Mouse (Mus musculus) mouse trophoblast stem cell (cell line): ENCODE results near the gene Rab29.
"Not testable (repeated sequence)": the region's sequence is repeated elsewhere in the genome, so short reads cannot be mapped to it uniquely, and the experiment has no call there.

ENCODE experiments used
- in situ Hi-C, 2 experiments: fragments of 300-500 bp; cut with MseI, MboI; formaldehyde crosslinking; loops; 2 replicates in 1 of 2; 3 replicates in 1 of 2; pipeline ENCODE4 v1.15.1; 2025

Gene Rab29

DNA sequence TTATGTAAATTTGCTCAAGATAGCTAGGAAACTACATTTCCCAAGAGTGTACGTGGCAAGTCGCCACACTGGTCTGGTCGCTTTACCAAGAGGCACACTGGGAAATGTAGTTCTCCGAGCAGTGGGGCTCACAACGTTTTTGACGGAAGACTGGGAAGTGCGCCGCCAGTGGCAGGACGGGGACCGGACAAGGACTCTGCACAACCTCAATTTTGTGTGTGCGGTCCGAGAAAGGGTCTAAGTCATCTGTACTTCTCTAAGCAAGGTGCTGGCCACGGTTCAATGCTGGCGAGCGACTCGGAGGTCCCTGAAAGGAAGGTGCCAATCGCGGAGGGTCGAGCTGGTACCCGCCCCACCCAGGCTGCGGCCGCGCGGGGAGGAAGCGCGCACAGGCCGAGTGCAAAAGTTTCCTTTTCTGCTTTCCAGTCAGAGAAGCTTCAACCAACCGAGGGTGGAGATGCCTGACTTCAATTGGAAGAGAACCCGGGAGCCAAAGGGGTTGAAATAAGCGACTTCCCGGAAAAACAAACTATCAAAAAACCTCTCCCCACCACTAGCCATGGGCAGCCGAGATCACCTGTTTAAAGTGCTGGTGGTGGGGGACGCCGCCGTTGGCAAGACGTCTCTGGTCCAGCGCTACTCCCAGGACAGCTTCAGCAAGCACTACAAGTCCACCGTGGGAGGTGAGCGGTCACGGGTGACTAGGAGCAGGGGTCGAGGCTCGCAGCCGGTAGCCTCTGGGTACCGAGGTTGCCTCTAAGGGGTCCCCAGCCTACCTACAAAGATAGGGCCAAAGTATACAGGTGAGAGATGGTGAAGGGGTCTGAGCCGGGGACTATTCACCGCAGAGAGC, at the start of gene Rab29:
Rab29 (plus strand) TSS at position 132 of the 853 bp plus-strand sequence.
- in situ Hi-C loops = no loop called here

DNA sequence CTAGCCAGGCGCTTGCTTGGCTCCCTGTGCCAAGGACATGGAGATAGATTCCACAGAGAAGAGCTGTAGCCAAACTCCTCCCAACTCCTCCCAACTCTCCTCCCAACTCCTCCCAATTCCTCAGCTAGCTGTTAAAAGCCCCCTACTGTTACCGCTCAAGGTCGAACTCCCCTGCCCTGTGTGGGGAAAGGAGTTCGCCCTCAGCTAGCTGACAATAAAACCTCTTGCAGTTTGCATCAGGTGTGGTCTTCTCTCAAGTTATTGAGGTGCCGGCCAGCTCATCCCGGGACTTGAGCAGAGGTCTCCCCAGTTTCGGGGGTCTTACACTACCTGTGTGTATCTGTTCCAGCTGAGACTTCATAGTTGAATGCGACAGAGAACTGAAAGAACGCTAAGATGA, 46.7 kb upstream of the Rab29 start:
- in situ Hi-C loops = not testable (repeated sequence)

DNA sequence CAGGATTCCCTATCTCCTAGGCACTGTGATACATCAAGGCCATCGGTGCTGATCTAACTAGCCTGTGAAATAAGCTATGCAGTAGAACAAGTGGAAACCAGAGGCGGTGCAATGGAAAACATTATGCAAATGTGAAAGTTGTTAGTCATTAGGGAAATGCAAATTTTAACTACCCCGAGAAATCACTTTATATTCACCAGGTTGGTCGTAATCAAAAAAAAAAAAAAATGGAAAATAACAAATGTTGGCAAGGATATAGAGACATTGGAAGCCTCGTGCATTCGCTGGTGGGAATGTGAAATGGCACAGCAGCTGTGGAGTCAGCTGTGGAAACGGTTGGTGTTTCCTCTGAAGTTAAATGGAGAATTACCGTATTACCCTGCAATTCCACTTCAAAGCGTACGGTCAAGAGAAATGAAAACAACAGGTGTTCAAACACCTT, 46.1 kb upstream of the Rab29 start:
- in situ Hi-C loops = no loop called here

DNA sequence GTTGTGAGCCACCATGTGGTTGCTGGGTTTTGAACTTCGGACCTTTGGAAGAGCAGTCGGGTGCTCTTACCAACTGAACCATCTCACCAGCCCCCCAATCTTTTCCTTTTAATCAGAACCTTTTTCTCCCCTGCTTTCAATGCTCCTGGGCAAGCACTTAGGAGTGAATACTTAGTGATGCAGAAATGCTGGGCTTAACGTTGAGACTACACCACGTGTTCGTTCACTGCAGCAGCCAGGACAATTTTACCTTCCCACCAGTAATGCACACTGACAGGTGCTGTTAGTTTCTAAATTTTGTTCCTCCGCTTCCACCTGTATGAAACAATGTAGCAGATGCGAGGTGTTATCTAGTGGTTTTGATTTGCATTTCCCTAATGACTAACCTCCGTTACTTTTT, 44.7 kb upstream of the Rab29 start:
- in situ Hi-C loops = no loop called here

DNA sequence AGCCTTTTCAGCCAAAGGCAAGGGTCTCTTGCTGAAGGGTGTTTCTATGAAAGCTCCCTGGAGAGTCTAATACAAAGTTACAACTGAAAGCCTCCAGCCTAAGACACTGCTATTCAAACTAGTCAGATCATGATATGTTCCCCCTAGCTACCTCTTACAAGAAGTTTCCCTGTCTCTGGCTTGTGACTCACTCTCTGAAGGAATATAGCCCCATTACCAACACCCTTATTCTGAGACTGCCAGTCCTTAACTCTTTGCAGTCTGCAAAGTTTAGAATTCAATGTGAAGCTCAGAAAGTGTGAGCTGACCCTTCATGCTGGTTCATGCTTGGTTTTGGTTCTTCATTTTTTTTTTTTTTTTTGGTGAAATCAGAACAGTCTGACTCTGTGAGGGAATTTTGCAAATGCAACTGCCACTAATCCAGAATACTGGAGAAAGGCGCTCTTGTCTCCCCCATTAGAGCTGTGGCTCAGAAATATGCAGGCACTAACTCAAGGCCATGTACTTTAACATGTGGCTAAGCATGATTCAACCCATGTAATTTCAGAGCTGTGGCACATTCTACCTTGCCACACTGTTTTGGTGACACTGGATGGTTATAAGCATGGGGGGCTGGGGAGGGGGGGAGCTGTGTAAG, 44.0 kb upstream of the Rab29 start:
- in situ Hi-C loops = no loop called here

DNA sequence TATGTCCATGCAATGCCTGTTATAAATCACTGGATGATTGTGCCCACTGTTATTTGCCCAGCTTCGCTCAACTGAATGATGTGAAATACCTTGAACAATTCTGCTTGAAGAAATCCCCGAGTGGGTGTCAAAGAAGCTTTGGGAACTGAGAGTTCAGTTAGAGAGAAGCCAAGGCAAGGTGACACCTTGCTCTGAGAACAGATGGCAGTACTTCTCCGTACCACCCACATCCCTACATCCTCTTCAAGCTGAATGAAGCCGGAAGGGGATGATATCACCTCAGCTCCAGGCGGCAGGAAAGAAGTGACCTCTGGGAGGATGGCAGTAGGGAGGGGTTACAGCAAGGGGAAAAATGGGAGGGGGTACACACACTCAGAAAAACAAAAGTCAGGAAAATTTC, 43.5 kb upstream of the Rab29 start:
- in situ Hi-C loops = no loop called here

DNA sequence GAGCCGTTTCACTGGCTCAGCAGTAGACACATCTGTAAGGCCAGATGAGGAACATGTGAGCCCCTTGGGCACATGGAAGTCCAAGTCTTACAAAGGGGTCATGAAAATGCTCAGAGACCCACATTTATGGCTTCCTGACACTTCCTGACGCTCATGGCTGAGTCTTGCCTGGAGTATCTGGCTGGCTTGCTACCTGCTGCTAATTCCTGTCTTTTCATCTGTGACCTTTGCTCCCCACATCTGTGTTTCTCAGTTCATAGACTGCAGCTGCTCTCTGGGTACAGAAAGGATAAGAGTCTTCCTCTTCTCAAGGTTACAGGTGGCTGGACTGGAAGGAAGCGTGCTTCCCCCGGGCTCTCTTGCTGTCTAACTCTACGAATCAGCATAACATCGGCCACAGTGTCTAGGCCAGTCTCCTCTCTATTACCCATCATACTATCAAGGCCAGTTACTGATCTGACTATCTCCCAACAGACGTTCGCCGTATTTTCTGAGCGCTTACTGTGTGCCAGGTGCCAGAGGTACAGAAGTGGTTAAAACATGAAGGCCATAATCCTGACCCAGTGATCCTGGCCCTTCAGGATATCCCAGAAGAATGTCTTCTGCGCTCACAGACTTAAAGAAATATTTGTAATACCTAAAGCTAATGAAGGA, 42.4 kb upstream of the Rab29 start:
- in situ Hi-C loops = no loop called here

DNA sequence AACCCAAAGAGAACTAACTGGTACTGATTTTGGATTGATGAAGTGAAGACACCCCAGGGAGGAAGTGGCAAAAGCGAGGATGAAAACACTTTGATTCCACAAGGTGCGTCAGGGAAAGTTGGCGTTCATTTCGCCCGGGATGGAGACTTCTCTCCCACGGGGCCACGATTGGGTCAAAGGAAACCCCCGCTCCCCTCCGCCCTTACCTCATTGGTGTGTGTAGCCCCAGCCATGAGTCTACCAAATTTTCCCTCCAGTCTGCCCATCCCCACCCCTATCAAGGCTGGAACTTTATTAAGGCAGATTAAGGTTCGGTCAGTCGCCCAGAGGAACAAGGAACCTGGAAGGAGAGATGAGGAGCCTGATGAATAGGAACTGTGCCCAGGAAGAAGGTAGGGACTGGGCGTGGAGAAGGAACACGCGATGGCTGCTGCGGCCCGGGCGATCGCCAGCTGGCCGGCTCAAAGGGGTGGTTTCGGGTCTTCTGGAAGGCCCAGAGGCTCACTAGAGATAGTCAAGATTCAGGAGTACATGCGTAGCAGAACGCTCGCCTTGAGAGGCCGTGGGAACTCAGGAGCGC, 39.7 kb upstream of the Rab29 start, which contains the start of gene Slc41a1:
Slc41a1 (plus strand) TSS at position 287 of the 580 bp plus-strand sequence.
- in situ Hi-C loops = no loop called here

DNA sequence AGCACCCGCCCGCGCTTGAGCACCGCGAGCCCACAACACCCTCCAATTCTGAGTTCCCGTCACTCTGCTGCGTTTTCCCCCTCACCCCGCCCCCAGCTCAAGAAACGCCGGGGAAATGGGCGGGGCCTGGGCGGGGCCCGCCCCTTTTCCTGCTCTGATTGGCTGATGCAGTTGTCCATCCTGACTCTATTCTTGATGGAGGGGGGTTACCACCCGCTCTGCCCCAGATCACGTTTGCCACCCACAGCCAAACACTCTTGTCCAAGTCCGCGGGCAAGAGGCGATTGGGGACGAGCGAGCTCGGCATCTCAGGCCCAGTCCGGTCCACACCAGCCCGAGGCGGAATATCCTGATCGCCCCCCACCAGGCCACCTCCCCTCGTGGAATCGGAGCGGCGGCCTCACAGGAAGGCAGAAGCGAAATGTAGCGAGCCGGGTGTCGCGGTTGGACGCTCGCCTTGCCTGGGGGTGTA, 39.2 kb upstream of the Rab29 start:
- in situ Hi-C loops = no loop called here

DNA sequence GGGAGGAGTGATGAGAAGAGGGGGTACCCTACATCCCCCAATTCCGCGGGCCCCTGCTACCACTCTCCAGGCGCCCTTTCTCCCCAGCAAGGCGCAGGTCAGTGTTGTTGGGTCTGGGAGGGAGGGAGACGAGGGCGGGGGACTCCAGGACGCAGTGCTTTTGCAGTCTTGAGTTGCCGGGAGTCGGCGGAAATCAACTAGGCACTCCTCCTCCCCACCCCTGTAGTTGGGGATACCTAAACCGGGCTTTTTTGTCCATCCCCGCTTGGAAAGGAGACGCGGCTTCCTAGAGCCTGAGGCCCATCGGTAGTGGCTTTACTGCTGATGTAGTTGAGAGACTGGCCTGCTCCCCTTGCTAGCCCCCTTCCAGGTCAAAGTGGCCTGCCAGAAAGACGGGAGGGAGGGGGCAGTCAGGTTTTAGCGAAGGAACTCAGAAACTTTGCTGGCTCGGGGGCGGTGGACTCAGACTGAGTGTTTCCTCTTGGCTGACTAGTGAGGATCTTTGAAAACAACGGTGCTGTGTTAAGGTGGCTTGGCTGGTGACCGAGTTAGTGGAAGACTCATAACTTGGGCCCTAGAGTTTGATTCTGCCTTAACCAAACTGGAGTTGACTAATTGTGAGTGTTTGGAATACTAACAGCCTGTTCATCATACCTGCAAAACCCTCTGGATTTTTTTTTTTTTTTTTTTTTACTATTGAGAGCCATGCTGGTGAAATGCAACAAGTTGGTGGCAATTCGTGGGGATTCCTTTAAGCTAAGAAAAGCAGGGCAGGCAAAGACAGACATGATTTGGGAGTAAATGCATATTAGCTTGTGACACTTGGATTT, 38.5 kb upstream of the Rab29 start:
- in situ Hi-C loops = no loop called here

DNA sequence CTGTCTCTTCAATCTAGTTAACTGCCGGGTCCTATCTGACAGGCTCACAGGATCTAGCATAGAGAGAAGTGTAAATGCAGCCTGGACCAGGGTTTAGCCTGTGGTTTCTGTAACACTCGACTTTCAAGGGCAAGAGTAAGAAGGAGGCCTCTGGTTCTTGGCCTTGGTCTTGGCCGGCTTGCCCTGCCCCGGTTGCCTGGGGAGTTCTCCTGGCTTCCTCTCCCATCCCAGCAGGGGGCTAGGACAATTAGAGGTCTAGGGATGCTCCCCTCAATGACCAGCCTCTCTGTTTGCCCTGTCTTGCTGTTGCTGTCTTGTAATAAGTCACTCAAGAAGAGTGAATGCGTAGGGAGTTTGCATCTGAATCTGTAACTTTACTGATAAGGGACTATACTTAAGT, 37.7 kb upstream of the Rab29 start:
- in situ Hi-C loops = no loop called here

DNA sequence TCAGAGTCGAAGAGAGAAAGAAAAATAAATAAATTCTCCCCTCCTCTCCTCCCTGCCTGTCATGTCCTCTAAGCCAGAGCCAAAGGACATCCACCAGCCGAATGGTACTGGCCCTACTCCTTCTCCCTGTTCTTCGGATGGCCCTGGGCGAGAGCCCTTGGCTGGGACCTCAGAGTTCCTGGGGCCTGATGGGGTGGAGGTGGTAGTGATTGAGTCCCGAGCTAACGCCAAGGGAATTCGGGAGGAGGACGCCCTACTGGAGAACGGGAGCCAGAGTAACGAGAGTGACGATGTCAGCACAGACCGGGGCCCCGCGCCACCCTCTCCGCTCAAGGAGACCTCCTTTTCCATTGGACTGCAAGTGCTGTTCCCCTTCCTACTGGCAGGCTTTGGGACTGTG, 36.5 kb upstream of the Rab29 start:
- in situ Hi-C loops = no loop called here

DNA sequence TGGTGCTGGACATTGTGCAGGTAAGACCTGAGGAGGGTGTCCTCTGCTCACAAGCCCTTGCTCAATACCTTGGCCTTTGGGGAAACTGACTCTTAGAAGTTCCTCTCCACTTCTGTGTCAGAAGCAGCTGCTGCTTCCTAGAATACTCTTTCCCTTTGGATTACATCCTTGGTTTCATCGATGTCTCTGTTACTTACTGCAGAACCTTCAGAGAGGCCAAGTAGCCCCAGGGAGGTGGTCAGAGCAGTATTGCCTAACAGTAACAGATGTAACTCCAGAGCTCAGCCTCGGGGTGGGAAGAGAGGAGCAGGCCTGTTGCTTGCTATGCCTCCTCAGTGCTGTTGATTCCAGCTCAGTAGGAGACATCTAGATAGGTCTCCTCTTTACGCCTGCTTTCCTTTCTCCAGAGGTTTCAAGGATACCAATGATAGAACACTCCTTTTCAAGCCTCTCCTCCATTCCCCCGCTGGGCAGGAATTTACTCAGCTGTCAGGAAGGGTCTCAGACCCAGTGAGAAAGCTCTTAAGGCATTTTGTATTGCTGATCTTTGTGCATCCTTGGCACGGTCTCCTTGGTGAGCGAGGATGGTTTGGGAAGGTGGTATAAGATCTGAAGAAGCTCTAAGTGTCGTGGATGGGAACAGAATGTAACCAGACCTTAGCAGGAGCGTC, 35.9 kb upstream of the Rab29 start:
- in situ Hi-C loops = no loop called here

DNA sequence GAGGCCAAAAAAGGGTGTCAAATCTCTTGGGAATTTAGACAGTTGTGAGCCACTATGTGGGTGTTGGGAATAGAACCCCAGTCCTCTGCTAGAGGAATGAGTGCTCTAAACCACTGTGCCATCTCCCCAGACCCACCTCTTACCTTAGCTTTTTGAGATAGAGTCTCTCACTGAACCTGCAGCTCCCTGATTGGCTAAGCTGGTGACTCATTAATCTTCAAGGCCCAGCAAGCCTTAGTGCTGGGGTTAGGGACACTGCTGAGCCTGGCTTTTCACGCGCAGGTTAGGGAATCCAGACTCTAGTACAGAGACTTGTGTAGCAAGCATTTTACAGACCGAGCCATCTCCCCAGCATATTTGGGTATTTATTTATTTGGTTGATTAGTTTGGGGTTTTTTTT, 30.0 kb upstream of the Rab29 start:
- in situ Hi-C loops = no loop called here

DNA sequence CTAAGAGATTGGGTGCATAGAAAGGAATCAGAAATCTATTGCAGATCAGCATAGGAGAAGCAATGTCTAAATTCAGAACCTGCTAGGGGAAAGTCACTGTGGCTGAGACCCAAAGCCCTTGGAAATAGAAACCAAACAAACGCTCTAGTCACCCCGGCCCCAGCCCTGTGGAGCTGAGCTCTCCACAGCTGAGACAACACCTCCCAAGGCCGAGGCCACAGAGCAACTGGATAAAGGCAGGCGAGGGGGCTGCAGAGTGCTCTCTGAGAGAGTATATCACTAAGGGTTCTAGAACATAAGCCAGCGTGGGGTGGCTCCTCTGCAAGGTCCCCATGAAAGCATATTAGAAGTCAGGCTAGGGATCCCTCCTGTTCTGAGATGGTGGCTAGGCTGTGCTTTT, 28.5 kb upstream of the Rab29 start:
- in situ Hi-C loops = no loop called here

DNA sequence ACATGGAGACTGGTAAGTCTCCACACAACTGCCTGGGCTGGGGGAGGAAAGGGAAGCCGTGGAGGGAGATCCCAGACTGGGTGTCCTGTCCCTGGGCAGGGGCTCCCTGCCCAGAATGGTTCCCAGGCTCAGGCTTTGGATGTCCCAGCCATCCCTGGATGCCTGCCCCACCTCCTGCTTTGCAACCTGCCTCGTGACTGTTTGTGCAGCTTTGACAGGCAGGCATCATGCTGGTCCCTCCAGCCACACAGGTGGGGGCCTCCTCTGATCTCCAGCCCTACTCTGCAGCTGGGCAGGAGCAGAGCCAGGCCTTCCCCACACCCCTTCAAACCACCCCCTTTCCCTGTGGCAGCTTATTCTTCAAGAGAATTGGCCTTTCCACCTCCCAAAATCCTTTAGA, 27.7 kb upstream of the Rab29 start:
- in situ Hi-C loops = no loop called here

DNA sequence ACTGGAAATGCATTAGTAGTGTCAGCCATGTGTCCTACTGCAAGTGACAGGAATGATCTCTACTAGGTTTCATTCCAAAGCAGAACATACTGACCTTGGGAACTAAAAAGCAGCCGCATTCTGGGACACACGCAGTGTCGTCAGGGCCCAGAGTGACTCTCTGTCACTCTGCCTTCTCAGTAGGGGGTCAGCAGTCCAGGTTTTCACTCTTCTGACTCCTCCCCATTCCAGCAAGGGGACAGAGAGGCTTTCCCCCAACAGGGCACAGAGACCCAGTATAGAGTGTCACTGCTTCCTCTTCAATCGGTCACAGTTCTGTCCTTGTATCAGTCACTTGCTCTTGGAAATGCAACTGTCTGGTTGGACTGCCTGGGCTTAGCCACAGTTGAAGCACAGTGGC, 24.8 kb upstream of the Rab29 start:
- in situ Hi-C loops = no loop called here

DNA sequence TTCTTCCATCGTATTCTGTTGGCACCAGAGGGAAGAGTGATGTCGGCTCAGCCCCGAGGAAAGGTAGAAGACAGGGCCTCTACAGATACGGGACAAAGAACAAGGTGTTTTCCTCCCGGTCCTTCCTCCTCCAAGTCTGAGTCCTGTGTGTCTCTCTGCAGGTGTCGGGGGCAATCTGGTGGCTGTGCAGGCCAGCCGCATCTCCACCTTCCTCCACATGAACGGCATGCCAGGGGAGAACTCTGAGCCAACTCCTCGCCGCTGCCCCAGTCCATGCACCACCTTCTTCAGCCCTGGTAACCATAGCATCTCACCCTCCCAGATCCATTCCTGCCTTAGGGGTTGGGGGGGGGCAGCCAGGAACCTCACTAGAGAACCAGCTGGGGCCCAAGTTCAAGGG, 23.3 kb upstream of the Rab29 start:
- in situ Hi-C loops = no loop called here

DNA sequence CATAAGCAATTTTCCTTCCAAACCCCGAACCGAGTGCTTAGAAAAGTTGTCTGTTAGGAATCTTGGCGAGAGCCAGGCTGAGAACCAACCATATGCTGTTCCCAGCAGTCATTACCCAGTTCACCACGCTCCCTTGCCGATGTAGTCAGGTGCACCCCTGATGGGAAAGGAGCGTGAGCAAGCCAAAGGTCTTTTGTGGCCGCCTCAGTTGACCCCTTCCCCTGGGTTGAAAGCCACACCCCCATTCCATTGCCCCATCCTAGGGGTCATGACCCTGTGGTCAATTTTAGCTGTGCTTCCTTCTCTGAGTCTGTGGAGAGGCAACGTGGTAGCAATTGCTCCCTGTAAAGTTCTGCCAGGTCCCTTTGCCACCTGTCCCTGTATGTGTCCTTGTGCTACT, 22.1 kb upstream of the Rab29 start:
- in situ Hi-C loops = no loop called here

DNA sequence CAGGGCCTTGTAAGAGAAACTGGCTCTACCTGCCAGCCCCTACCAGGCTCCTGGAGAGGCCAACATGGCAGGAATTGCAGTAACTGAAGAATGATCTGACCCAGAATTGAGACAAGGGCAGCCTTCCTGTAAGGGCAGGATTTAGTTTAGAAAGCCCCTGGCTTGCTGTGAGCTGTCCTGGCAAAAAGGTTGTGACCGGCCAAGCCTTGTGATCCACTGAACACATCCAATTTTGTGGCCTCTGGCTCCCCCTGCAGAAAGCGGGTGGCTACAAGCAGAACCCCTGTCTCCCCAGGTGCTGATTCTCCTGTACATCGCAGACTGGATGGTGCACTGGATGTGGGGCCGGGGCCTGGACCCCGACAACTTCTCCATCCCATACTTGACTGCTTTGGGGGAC, 20.8 kb upstream of the Rab29 start:
- in situ Hi-C loops = no loop called here

DNA sequence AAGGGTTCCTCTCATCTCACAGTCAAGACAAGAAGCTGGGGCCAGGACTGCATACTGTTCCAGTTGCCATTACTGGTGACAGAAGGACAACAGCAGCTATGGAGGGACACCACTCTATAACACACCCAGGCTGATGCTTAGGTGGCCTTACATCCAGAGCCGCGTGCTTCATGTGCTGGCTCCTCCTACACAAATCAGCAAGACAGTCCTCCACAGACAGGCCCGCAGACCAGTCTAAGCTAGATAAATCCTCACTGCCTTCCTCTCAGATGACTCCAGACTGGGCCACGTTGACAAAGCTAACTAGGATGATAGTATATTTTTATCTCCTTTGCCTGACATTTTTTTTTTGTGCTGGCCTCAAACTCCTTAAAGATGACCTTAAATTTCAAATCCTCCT, 5.2 kb upstream of the Rab29 start:
- in situ Hi-C loops = no loop called here
